Mouse (Mus musculus) NIH3T3 (cell line): Measurements from ENCODE around the gene Ltb.
A peak's percentile ranks its signal among the peaks of the same experiment; 100 is the strongest.

Source experiments
- DNase-seq: peaks from one replicate; pipeline ENCODE4 v3.0.0-alpha.2; 2012; ENCODE audit warnings: low read depth

Ltb gene

GRCm38 (mm10) chr17:35194844-35195630 is 798 bp downstream of the Ltb start:
- no peak for DNase-seq

GRCm38 (mm10) chr17:35195631-35196320 is 1.5 kb downstream of the Ltb start:
- peak; percentile 39 for DNase-seq

- no peak for DNase-seq
These were observed 2.0 kb downstream of the Ltb start for GRCm38 (mm10) chr17:35196321-35196641.

GRCm38 (mm10) chr17:35197126-35197525 is 2.9 kb downstream of the Ltb start:
- no peak for DNase-seq

DNA sequence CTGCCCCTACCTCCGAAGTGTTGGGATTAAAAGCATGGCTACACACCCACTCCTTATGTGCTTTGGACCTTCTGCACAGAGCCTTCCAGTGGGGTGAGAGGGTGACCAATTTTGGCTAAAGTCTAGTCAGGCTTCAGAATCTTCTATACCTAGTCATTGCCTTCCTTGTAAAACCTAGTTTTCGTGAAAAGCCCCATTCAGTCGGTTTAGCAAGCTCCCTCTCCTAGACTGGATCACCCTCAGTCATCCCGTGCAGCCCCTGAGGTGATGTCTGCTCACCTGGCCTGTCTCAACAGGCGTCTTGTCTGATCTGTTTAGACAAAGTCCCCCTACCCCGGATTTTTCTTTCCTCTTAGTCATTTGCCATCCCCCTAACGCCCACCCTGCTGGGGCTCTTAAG is 3.8 kb downstream of the Ltb start:
- DNase-seq = no peak

DNA sequence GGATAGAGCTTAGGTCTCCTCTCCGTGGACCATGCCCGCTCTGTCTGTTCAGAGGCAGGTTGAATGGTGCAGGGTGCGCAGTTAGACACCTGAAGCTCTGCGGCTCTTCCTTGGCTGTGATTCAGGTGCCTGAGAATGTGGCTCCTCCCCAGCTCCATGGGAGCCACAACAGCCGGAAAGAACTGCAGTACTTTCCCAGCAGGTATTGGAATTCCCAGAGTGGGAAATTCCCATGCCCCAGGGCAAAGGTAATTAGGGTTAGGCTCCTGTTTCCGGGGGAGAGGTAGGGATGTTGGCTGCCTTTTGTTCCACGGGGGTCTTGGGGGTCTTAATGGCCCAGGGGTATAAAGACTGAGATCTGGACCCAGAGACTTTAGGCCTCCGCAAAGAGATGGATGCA is 4.7 kb downstream of the Ltb start:
- DNase-seq = no peak

DNA sequence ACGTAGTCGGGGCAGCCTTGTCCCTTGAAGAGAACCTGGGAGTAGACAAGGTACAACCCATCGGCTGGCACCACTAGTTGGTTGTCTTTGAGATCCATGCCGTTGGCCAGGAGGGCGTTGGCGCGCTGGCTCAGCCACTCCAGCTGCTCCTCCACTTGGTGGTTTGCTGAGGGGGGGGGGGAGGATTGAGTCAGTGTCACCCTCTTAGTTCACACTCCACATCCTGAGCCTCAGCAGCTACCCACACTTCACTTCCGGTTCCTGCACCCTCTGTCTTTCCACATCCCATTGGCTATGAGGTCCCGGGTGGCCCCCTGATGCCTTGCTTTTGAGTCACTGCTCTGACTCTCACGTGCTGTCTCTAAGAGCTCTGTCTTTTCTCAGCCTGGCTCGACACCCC is 6.2 kb downstream of the Ltb start:
- peak; percentile 52 for DNase-seq

DNA sequence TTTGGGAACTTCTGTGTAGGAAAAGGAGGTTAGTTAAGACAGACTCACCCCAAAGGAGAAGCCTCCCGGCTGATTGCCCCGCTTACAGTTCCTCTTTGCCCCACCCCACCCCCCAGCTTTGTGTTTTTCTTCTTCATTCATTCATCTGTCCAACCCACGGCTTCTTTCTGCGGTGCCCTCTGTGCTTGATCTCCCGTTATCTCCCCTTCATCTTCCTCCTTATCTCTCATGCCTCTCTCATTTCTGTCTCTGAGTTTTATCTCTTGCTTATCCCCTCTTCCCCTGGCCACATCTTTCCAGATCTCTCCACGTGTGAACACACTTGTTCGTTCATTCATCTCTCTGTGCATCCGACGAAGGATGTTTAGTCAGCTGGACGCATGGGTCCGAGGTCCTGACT is 6.9 kb downstream of the Ltb start:
- DNase-seq = no peak

DNA sequence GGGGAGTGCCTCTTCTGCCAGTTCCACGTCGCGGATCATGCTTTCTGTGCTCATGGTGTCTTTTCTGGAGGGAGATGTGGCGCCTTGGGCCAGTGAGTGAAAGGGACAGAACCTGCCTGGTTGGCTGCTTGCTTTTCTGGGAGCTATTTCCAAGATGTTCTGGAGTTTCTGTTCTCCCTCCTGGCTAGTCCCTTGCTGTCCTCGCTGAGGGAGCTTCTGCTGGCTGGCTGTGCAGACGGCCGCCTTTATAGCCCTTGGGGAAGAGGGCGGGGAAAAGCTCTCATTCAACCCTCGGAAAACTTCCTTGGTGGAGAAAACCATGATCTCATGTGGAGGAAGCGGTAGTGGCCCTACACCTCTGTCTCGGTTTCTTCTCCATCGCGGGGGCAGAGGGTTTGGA is 7.5 kb downstream of the Ltb start, which contains the start of gene Tnf:
Gene Tnf (minus strand): TSS at position 221 of the 400 bp plus-strand sequence.
- no peak for DNase-seq

DNA sequence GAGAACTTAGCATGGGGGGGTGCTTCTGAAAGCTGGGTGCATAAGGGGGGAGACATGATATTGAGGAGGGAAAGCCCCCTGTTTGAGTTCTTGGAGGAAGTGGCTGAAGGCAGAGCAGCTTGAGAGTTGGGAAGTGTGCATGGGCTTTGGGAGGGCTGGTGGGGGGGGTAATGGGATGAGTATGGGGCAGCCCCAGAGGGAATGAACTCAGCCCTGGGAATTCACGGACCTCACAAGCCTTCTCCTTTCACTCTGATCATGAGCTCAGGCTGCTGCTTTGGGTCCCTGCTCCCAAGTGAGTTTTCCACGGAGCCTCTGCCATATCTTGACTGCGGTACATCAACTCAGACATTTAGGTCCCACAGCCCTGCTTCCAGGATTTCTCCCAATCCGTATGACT is 8.2 kb downstream of the Ltb start:
- no peak for DNase-seq

DNA sequence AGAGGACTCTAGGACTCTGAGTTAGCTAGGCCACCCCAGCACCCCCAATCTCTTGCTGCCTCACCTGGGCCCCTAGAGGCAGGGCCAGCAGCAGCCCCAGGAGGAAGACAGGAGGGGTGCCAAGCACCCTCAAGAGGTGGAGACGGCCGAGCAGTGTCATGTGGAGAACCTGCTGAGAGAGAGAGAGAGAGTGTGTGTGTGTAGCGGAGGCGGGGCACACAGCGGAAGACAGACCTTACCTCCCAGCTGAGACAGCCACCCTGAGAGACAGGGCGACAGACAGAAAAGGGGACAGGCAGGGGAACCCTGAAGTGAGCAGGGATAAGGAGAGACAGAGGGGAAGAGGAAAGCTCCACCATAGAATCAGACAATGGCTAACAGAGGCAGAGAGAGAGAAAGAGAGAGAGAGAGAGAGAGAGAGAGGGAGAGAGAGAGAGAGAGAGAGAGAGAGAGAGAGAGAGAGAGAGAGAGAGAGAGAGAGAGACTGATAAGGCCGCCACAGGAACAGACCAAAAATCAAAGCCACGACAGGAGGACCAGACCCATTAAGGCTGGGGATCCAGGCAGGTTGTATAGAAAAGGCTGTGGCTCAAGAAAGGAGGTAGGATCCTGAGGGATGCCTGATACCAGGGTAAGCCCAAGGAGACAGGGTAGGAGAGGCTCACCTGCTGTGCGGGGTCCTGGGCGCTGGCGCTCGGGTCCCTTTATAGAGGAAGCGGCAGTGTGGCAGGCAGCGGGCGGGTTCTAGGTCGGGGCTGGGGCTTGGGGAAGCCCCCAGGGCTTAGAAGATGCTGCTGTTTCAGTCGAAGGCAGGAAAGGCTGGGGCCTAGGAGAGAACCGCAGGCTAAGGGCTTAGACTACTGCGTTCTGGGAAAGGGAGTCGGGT is 10.5 kb downstream of the Ltb start, which contains the start of gene Lta:
Gene Lta (minus strand): TSS at position 858 of the 886 bp plus-strand sequence.
- DNase-seq = no peak

GRCm38 (mm10) chr17:35205380-35205769 is 11.1 kb downstream of the Ltb start:
- DNase-seq = no peak

GRCm38 (mm10) chr17:35209785-35210535 is 15.7 kb downstream of the Ltb start:
- no peak for DNase-seq

DNA sequence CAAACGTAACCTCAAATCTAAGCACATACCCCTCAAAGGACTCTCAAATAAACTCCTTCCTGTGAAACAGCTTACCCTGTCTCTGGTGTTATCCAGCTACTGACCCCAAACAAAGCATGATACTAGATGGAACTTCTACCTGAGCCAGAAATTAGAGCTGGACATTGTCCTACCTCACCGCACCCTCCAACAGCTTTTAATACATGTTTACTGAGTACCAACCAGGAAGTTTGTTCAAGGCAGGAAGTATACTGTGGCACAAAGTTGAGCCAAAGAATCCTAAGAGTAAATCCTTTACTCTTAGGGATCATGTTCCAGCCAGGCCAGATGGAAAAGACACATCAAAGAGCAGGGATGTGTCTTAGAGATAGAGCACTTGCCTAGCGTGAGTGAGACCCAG is 16.4 kb downstream of the Ltb start:
- no peak for DNase-seq

- DNase-seq = no peak
These were observed 18.8 kb downstream of the Ltb start for GRCm38 (mm10) chr17:35213071-35213470.

DNA sequence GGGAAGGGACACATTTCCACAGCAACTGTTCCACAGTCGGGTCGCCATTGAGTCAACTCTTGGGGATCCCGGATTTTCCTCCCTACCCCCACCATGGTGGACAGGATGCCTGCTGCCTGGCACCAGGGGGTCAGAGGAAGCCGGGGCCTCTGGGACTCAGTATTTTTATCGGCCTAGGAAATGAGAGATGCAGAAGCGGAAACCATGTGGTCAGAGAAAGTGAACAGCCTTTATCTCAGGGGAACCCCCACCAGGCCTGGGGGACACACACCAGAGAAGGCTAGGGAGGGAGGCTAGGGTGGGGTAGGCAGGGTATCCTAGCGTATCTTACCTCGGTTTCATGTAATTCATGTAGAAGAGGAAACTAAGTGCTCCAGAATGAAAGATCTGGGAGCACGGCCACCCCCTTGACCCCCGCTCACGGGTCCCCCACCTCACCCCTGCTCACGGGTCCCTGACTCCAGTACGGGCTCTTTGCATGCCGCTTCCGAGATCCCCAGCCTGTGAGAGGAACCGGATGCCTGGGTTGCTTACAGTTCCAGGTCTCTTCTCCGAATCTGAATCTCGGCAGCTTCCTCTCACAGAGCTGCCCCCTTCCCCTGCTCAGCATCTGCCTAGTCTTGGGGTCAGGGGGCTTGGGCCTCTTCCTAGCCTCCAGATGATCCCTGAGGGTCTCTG is 24.4 kb downstream of the Ltb start:
- DNase-seq = no peak

- DNase-seq = no peak
These were observed 25.4 kb downstream of the Ltb start for GRCm38 (mm10) chr17:35219601-35220041.

DNA sequence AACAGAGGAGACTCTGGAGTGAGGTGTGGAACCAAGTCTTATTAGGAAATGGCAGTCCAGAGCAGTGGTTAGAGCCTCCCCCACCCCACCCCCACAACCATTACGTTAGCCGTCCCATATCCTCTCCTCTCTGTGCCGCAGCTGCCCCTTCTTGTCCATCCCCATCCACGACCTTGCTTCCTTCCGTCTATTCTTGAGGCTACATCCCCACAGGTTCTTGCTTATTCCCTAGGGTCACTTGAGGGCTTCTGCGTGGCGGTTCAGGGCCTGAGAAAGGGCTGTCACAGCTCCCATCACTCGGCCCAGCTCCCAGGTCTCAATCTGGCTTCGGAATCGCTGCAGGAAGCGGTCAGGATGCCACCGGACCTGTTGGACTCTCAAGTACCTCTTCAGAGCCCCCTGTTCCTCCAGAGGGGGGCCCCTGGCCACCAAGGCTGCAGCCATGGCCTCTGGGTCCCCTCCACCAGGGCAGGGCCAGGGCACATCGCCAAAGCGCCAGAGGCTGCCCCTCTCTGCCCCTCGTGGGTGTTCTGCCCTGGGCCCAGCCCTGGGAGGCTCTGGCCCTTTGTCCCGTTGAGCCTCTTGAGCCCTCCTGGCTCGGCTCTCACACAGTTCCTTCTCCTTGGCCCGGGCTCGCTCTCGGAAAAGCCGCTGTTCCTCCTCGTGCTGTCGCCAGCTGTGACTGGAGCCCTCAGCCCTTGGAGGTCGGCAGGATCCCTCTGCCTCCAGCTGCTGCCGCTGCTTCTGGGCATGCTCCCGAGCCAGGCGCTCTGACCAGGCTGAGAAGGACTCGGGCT is 26.1 kb downstream of the Ltb start, which contains the start of gene Gm16181:
Gene Gm16181 (plus strand): TSS at position 679 of the 797 bp plus-strand sequence.
- no peak for DNase-seq

DNA sequence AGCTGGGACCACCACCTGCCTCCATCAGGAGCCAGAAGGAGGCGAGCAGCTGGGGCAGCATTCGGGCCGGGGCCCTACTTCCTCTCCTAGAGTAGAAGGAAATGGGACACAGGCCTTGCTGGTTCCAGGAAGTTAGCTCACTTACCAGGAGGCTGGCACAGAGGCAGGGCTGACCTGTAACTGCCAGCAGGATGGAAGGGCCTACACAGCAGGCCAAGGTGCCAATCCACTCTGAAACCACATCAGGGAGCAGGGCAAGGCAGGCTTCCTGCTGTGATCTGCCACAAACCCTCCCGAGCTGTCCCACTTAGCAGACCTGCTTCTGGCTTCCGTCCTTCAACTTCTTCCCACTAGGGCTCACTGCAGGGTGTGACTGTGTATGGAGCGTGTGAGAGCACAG is 28.1 kb downstream of the Ltb start:
- no peak for DNase-seq

DNA sequence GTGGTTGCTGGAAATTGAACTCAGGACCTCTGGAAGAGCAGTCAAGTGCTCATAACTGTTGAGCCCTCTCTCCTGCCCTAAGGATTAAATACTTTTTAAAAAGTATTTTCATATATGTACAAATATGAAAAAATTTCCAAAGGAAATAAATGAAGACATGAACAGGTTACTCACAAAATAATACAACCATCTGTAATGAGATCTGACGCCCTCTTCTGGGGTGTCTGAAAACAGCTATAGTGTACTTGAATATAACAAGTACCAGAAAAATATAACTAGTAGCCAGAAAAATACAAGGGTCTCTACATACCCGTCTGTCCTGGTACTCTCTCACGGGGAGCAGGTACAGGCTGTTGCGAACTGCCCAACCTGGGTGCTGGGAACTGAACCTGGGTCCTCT is 30.4 kb downstream of the Ltb start:
- no peak for DNase-seq
